Mouse (Mus musculus): ENCODE data around the gene Dynlt1a.
"Not testable (repeated sequence)": the region's sequence is repeated elsewhere in the genome, so short reads cannot be mapped to it uniquely, and the experiment has no call there.

Gene Dynlt1a

GRCm38 (mm10) chr17:6317339-6317985 lies at the start of gene Dynlt1a:
Gene Dynlt1a (minus strand): TSS chr17:6317500.
- peak; percentile 100 for DNase-seq (ENCODE audit: low spot score)

- DNase-seq (ENCODE audit: low spot score): peak; percentile 49
Measured at GRCm38 (mm10) chr17:6355256-6355655, 38.0 kb upstream of the Dynlt1a start.

GRCm38 (mm10) chr17:6342606-6343294 lies 25.4 kb upstream of the Dynlt1a start:
- not testable (repeated sequence) for DNase-seq (ENCODE audit: low spot score)

- not testable (repeated sequence) for DNase-seq (ENCODE audit: low spot score)
Measured at GRCm38 (mm10) chr17:6328997-6329396, 11.7 kb upstream of the Dynlt1a start.

- not testable (repeated sequence) for DNase-seq (ENCODE audit: low spot score)
Measured at GRCm38 (mm10) chr17:6327554-6327953, 10.3 kb upstream of the Dynlt1a start.

- not testable (repeated sequence) for DNase-seq (ENCODE audit: low spot score)
Measured at GRCm38 (mm10) chr17:6325543-6325942, 8.2 kb upstream of the Dynlt1a start.

- not testable (repeated sequence) for DNase-seq (ENCODE audit: low spot score)
Measured at GRCm38 (mm10) chr17:6325021-6325420, 7.7 kb upstream of the Dynlt1a start.

- DNase-seq (ENCODE audit: low spot score): not testable (repeated sequence)
Measured at GRCm38 (mm10) chr17:6321778-6322101, 4.4 kb upstream of the Dynlt1a start.

- not testable (repeated sequence) for DNase-seq (ENCODE audit: low spot score)
Measured at GRCm38 (mm10) chr17:6321081-6321777, 3.9 kb upstream of the Dynlt1a start.

- peak; percentile 79 for DNase-seq (ENCODE audit: low spot score)
Measured at GRCm38 (mm10) chr17:6316379-6317126, 747 bp downstream of the Dynlt1a start.

- DNase-seq (ENCODE audit: low spot score): not testable (repeated sequence)
Measured at GRCm38 (mm10) chr17:6315706-6316105, 1.6 kb downstream of the Dynlt1a start.

GRCm38 (mm10) chr17:6314493-6314892 lies 2.8 kb downstream of the Dynlt1a start:
- not testable (repeated sequence) for DNase-seq (ENCODE audit: low spot score)

- DNase-seq (ENCODE audit: low spot score): not testable (repeated sequence)
Measured at GRCm38 (mm10) chr17:6312755-6313154, 4.5 kb downstream of the Dynlt1a start.

GRCm38 (mm10) chr17:6311716-6312115 lies 5.6 kb downstream of the Dynlt1a start:
- DNase-seq (ENCODE audit: low spot score): not testable (repeated sequence)

GRCm38 (mm10) chr17:6306503-6306902 lies 10.8 kb downstream of the Dynlt1a start:
- not testable (repeated sequence) for DNase-seq (ENCODE audit: low spot score)

- DNase-seq (ENCODE audit: low spot score): not testable (repeated sequence)
Measured at GRCm38 (mm10) chr17:6305656-6306270, 11.5 kb downstream of the Dynlt1a start.

- not testable (repeated sequence) for DNase-seq (ENCODE audit: low spot score)
Measured at GRCm38 (mm10) chr17:6304891-6305290, 12.4 kb downstream of the Dynlt1a start.

GRCm38 (mm10) chr17:6300190-6300863 lies 17.0 kb downstream of the Dynlt1a start:
- DNase-seq (ENCODE audit: low spot score): not testable (repeated sequence)

GRCm38 (mm10) chr17:6297060-6297795 lies 20.1 kb downstream of the Dynlt1a start:
- not testable (repeated sequence) for DNase-seq (ENCODE audit: low spot score)

- not testable (repeated sequence) for DNase-seq (ENCODE audit: low spot score)
Measured at GRCm38 (mm10) chr17:6293882-6294281, 23.4 kb downstream of the Dynlt1a start.
